Mouse (Mus musculus) ZHBTc4 (cell line): ENCODE data around the gene Cd160.
A peak's percentile ranks its signal among the peaks of the same experiment; 100 is the strongest.

Source experiments
- DNase-seq: peaks from one replicate; pipeline ENCODE4 v3.0.0-alpha.2; 2011; ENCODE audit warnings: low read depth, low spot score

Cd160 gene

DNA sequence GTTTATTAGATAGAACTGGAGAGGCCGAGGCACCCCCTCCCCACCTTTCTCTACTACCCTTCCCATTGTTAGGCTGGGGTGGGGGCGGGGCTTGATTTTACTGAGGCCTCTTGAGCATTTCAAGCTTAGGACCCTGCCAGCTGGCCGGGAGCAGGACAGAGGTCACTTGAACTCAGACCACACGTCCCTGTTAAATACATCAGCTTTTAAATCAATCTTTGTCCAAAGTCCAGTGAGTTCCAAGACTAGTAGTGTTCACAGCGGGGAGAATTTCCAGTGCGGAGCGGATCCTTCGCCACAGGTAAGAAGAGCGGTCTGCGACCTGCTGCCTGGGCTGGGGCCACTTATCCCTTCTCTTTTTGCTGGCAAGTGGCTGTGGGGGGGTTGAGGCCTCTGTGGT, 705 bp upstream of the Cd160 start:
- DNase-seq: no peak

DNA sequence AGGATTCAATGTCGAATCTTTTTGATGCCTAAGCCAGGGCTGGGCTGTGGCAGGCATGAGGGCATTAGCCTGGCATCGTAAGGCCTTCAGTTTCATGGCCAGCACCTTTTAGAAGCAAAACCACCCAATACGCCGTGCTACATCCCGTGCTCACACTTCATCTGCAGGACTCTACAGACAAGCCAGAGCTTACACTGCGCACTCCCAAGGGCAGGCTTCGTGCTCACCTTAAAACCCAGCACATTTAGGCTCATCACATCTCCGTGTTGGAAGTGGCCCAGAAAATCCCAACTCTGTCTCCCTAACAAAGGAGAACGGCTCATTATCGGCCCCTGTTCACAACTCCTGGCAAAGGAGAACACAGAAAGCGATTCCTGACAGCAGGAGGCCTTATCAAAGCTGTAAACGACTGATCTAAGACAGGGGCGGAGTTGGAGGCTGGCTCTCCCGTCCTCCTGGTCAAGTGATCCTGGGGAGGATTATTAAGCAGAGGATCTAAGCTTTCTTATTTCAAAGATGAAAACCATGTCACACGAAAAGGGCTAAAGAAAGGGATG, 765 bp downstream of the Cd160 start:
- DNase-seq: peak; percentile 41

DNA sequence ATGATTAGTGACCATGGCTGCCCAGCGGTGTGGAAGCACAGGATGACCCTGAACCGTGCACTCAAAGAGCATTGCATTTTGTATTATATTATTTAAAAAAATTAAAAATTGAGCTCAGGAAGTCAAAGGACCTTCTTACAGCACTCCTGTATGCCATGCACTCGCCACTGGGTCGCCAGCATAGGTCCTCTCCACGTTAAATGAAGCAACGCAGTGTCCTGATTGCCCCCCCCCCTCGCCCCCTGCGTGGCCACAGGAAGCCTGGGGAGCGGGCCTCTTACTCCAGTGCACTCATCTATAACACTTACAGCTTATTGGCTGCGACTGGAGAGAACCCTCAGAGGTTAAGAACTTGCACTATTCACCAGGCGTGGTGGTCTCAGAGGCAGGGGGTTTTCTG, 3.9 kb downstream of the Cd160 start:
- DNase-seq: no peak

DNA sequence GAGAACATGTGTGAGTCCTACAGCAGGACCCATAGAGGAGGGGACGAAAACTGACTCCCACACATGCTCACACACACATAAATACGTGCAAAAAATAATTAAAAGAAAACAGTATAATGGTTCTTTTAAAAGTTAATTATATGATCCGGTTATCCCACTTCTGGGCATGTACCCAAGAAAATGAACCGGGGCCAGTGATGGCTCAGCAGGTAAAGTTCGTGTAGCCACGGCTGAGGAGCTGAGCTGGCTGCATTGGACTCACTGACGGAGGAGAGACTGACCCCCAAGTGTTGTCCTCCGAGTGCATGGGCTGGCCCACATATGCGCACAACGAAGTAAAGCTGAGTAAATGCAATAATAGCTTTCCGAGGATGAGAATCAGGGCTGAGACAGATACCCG, 4.5 kb downstream of the Cd160 start:
- no peak for DNase-seq

DNA sequence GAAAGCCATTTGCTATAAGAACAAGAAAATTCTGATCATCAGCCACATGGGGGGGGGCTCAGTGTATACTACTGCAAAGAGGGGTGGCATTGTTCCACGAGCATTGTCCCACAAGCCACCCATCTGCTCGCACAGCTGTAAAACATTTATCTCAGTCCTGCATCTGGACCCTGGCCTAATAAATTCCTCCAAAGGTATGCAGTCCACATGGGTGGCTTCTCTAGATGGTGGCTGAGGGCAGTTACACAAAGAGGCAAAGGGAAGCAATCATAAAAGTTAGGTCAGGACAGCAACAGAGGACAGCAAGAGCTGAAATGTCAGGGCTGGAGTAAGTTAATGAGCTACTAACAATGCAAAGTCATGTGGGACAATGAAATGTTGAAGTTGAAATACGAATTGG, 5.5 kb downstream of the Cd160 start:
- DNase-seq: no peak

DNA sequence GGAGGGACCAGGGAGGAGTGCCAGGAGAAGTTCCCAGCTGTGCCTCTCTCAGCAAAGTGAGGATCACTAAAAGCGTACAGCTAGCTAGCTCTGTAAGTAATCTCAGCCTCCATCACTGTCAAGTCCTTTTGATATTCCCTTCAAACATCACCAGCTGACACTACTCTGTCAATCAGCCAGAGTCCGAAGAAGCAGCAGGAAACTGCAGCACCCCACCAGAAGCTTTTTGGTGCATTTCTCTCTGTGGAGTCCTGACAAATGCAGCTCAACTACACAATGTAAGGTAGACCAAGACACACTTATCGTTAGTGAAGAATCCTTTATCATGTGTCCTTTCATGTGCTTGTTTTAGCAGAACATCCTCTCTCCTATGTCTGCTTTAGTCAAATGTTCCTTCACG, 7.6 kb downstream of the Cd160 start:
- no peak for DNase-seq

DNA sequence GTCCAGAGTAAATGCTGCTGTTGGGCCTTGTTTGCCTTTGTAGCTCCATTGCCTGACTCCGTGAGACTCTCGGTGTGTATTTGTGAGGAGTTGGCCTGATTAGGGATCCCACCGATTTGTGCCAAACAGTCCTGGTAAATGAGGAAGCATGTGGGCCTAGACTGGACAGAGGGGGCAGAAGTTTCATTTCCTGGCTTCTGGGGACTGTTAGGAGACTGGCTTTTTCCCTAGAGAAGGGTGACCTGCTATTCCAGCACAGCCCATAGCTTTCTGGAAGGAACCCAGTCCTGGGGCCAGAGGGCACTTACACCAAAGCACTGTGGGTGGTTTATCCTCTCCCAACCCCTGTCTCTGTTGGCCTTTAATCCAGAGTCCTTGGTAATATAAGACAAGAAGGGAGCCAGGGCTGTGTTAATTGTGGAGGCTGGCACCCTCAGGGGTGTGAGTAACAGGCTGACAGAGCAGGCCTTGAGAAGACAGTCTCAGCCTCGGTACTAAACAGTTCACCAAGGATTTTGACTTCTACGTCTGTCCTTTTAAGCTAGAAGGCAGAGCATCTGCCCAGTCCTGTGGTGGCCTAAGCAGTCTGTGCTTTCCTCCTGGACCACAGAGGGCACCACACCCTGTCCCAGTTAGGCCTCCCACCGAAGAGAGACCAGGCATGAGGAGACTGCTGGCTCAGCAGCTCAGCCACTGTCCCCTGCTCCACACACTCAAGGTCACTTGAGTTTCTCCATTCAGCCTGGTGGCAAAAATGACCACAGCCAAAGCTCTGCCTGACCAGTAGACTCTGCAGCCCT, 8.8 kb downstream of the Cd160 start:
- no peak for DNase-seq

DNA sequence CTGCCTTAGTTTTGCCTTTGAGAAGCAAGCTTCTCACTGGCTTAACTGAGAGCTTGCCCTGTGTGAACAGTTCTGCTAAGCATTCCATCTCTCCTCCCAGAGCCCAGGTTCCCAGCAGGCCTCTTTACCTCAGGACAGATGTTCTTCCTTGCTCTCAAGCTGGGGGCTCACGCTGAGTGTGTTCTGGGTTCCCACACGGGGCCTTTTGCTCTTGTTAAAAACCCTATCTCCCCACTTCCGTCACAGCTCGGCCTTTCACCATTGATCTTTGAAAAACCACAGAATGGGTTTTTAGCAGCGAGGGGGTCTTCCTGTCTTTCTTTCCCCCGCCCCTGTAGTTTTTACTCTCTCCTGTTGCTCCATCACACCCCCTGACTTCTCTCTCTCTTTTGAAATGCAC, 14.8 kb downstream of the Cd160 start:
- DNase-seq: peak; percentile 18

DNA sequence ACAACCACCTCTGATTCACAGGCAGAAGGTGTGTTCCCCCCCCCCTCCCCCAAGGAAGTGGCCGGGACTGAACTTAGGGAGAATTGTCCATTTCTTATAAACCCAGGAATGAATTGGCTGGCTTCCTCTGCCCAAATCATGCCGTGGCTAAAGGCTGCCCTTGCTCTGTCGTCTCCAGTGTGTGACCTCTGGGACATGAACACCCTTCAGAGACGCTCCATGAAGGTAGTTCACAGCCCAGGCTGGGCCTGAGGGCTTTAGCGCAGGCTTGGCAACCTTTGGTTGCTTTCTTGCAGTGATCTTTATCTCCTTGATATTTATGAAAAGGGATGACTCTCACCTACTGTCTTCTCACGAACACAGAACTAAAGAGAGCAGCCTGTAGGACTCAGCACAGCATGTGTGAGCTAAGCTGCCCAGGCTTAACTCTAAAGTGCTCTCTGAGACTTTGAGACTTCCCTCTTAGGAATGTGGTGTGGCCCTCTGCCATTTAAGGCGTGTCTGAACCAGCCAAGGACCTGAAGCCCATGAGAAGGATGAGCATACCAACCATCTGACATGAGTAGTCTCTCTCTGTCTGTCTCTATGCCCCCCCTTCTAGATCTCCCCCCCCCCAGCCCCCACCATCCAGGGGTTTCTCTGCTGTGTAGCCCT, 15.4 kb downstream of the Cd160 start:
- peak; percentile 64 for DNase-seq

DNA sequence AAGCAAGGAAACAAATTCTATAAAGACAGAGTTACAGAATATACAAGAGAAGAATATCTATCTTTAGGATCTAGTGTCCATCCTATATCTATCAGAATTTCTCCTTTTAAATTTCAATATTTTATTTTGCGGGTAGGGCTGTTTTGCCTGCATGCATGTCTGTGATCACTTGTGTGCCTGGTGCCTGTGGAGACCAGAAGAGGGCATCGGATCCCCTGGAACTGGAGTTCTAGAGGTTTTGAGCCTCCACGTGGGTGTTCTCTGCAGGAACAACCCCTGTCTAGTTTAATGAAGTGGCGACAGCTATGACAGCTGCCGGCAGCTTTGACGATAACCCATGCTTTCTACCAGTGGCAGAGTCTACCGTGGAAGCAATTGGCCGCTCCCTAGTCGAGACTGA, 16.0 kb downstream of the Cd160 start:
- peak; percentile 62 for DNase-seq

DNA sequence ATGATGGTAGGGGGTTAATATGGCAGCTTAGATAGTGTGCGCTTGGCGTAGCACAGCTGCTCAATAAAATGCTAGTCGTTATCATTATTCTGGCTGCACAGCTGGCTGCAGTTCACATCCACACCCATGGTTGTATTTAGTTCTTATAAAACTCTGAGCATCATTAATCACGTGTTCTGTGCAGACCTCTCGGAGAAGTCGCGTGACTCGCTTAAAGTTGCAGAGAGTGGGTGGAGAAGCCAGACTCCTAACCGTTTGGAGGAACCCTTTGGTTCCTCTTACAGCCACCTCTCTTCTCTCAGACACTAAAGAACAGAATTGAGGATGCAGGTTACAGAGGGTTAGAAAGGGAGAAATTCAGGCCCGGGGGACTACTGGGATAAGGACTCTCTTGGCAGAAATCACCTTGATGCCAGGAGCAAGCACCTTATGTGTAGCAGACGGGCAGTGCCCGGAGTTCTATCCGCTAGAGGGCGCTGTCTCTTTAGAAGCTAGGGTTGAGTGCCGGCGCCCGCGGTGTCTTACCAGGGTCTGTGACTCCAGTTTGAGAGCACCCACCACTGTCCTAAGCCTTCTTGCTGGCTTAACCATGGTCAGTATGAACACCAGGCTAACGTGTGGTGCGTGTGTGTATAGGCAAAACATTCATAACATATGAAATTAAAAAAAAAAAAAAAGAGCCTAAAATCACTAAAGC, 16.6 kb downstream of the Cd160 start:
- DNase-seq: peak; percentile 91

DNA sequence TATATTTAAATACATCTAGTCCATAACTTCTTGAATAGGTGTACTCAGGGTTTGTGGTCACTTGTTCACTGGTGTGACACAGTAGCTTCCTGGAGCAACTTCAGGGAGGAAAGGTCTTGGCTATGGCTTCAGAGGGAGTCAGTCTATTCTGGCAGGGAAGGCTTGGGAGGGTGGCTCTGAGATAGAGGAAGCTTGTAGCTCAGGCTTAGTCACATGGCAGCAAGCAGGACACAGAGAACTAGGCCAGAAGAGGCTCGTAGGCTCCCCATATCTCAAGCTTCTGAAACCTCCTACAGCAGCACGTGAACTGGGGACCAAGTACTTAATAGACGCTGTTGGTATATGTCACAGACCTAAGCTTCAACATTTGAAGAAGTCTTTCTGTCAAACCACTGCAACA, 17.9 kb downstream of the Cd160 start:
- no peak for DNase-seq

DNA sequence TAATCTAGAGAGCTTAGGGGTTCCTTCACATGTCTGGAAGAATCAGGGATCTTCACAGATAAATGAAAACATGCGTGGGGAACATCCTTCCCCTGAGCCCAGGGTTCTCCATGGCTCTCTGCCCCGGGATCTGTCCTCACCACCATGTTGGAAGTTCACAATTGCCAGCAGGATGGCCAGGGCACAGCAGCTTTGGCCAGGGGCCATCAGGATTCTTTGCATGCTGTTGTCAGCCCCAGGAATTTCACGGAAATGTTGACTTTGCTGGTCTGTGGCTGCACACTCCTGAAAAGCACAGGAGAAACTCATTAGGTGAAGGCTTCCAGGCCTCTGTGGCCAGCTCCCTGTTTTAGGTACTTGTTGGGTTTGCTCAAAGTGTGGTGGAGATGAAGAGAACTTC, 20.5 kb downstream of the Cd160 start:
- no peak for DNase-seq

DNA sequence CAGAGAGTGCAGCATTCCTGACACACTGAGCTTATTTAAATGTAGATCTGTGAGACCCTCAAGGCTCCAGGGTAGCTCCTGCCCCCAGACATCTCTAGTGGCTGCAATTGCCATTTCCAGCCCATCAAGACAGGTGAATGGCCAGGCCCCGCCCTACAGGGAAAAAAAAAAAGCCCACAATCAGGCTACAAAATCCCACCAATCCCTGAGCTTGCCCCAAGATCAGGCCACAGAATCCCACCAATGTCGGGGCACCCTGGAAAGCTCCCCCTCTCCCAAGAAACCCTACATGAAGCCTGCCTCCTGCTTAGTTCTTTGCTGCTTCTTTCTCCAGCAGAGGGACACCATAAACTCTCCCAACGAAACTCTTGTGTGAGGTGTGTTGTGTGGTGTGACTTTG, 21.0 kb downstream of the Cd160 start:
- peak; percentile 94 for DNase-seq

DNA sequence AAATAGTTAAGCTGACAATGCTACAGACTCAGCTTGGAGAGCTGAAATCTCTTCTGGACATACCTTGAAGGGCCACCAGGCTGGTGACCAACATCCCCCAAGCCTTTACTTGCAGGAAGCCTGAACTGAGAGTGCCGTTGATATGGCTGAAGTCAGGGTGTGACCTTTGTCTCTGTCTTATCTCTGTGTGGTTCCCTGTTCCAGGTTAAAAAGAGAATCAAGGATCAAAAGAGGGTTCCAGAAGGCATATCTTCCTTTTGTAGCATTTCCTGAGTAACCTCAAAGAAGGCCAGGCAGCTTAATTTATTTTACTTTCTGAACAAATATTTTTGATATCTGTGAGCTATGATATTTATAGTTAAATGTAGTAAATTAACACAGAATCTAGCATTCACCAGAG, 26.9 kb downstream of the Cd160 start:
- DNase-seq: no peak

DNA sequence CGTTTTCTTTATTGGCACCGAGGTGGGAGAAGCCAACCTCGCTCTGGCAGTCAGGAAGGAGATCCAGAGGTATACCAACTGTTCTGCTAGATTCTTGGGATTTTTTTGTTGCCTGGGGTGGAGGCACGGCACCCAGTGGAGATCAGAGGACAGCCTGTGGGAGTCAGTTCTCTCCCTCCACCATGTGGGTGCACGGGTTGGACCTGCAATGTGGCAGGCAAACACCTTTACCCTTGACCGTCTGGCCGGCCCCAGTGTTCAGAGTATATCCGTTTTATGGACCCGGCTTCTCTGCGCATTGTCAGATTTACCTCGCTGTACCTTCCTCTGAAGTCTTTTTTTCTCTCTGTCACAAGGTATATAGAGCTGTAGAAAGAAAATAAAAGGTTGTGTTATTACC, 28.9 kb downstream of the Cd160 start:
- no peak for DNase-seq

DNA sequence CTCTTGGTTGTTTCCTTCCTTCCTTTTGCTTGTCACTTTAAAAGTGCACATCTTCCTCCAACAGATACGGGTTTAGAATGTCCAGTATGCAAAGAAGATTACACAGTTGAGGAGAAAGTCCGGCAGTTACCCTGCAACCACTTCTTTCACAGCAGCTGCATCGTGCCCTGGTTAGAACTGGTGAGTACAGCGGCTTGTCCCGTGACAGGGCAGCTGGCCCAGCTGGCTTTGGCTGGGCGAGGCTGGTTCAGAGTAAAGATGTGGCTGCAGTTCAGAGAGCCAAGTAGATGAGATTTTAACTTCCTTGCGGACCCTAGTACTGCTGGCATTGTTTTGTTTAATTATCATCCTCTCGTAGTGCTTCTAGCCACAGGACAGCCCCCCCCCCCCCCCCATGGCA, 40.6 kb downstream of the Cd160 start:
- peak; percentile 14 for DNase-seq

DNA sequence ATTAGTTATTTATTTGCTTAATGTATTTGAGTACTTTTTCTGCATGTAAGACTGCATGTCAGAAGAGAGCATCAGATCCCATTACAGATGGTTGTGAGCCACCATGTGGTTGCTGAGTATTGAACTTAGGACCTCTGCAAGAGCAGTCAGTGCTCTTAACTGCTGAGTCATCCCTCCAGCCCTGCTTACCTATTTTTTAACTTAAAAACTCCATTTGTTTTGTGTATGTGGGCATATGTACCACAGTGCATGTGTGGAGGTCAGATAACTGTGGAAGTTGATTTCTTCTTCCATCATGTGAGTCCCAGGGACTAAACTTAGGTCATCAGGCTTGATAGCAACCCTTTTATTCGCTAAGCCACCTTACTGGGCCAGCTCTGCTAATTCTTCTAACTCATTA, 41.4 kb downstream of the Cd160 start:
- no peak for DNase-seq

DNA sequence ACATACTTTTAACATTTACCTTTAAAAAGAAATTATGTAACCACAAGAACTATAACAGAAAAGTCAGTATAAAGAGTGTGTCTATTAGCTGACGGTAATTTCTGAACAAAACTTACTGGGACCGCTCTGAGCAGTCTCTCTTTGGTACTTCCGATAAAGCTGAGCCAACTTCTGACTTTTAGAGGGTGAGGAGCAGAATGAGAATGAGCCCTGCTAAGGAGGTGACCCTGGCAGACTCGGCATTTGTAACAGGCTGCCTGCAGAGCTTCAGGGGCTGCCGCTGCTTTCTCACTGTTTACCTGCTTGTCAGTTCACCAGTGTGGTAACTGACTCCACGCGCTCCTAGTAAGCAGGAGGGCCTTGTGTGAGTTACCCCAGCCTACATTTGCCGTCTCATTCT, 46.9 kb downstream of the Cd160 start:
- DNase-seq: no peak

DNA sequence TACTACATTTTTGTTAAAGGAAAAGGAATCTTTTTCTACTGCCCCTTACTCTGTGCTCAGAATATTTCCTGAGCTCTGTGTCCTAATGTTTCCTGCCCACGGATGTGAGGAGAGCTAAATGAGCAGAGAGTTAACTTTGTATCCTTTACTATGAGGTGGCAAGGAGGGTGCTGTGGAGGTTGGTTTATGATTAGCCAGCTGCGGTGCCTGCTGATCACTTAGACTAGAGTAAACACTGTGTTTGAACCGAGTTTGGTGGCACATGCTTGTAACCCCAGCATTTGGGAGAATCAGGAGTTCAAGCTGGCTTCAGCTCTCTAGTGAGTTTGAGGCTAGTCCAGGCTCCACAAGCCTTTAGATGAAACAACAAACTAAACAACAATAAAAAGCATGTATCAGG, 52.0 kb downstream of the Cd160 start:
- DNase-seq: no peak

DNA sequence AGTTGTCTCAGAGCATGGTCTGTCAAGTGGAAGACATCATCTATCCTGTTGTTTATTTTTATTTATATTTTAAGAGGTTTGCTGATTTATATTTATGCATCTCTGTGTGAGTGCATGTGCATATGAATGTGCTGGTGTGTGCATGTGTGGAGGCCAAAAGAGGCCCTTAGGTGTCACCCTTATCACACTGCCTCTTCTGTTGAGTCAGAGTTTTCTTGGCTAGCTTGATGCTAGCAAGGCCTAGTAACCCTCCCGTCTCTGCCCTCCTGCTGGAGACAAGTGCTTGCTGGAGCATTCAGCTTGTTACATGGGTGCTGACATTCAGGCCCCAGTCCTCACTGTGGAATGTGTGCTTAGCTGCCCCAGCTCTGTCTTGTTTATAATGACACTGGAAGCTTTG, 56.2 kb downstream of the Cd160 start:
- peak; percentile 8 for DNase-seq

DNA sequence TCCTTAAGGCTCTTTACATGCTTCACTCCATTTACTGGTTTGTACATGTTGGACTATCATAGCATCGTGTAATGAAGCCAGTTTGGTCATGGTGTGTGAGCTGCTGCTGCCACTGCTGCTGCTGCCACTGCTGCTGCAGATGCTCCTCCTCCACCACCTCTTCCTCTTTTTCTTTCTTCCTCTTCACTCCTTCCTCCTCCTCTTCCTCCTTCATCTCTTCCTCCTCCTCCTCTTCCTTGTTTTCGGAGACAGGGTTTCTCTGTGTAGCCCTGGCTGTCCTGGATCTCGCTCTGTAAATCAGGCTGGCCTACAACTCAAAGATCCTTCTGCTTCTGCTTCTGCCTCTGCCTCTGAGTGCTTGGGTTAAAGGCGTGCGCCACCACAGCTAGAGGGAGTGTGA, 59.2 kb downstream of the Cd160 start:
- DNase-seq: no peak

DNA sequence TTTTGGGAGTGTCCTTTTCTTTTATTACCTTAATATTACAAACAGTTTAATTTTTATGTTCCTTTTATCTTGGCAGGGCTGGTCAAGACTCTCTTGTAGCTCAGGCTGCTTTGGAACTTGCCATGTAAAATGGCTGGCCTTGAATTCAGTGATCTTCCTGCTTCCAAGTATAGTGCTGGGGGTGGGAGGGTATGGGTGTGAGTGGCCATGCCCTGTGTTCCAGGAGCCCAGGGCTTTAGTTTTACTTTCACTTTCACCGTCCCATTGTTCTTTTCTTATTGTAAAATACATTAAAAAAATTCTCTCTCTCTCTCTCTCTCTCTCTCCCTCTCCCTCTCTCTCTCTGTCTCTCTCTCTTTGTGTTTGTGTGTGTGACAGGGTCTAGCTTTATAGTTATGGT, 64.6 kb downstream of the Cd160 start:
- peak; percentile 25 for DNase-seq
